Mouse (Mus musculus) hematopoietic stem cell, adult 5-6 weeks (primary cell): ENCODE measurements at regions not wholly inside any gene's neighbourhood (a gene's known extent, or its start where the extent isn't known, plus 50 kb on each side); places are given as distances from the start of the nearest gene placed in this dataset.
"Not testable (repeated sequence)": the region's sequence is repeated elsewhere in the genome, so short reads cannot be mapped to it uniquely, and the experiment has no call there.

Source experiments
- ATAC-seq, 2 experiments: fragments of 125-278 bp in 1 of 2; replicated peaks in 1 of 2; 2 replicates each; pipeline ENCODE4 v1.8.0; 2016 to 2017; ENCODE audit warnings: inconsistent platforms in 2 of 2, mild to moderate bottlenecking in 2 of 2, moderate number of reproducible peaks in 2 of 2, low read depth in 1 of 2, moderate TSS enrichment in 1 of 2; ENCODE audit not compliant: low FRiP score in 2 of 2, poor library complexity in 2 of 2, severe bottlenecking in 2 of 2, insufficient read depth in 1 of 2, low TSS enrichment in 1 of 2

DNA sequence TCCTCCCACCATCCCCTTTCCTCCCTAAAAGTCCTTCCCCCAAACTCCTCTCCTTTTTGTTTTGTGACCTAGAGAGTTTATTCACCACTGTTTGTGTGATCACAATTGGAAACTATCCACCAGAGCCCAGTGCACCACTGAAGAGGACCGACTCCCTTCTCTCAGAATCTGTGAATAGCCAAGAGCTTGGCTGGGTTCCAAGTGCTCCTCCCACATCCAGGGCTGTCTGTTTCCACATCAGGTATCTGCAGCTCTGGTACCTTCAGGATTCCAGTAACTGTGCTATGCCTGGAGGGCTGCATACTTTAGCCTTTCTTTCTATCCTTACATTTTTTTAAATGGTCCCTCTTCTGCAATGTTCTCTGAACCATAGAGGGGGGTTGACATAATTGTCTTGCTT lies 180.5 kb upstream of the Masp1 start:
- no peak for ATAC-seq

DNA sequence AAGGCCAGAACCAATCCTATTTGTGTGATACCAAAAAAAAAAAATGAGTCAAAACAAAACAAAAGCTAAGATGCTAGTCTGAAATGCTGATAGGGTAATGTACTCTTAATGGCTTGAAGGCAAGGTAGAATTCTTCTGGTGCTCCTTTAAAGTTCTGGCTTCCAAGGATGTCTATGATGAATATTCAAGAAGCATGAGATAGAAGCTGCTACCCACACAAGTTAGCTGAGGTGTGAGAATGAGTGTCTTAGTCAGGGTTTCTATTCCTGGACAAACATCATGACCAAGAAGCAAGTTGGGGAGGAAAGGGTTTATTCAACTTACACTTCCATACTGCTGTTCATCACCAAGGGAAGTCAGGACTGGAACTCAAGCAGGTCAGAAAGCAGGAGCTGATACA lies 173.6 kb upstream of the Masp1 start:
- not testable (repeated sequence) for ATAC-seq

DNA sequence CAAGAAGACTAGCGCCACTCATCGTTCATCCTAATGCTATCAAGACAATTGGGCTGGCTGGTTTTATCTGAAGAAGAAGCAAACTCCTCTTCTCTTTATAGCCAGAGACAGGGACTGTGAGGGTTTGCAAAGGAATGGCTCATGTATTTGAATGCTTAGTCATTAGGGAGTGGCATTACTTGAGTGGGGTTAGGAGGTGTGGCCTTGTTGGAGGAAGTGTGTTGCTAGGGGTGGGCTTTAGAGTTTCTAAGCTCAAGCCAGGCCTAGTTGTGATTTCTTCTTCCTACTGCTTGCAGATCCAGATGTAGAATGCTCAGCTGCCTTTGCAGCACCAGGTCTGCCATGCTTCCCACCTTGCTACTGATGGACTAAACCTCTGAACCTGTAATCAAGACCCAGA lies 169.4 kb upstream of the Masp1 start:
- ATAC-seq, result no peak

DNA sequence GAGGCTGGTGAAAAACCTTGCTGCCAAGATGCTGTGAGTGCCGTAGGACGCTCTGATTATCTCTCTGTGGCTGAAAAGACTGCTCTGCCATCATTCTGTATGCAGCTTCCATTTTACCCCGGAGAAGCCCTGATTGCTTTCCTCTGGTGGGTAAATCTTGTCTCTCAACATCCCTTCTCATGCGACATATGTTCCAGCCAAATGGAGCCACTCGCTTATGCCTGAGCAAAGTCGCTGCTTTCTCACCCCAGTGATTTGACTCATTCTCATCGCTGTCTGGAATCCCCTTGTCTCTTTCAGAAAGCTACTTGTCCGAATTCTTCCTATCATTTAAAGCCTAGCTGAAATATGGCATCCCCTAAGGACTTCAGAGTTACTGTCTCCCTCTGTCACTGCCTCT lies 166.2 kb upstream of the Masp1 start:
- ATAC-seq, result no peak

DNA sequence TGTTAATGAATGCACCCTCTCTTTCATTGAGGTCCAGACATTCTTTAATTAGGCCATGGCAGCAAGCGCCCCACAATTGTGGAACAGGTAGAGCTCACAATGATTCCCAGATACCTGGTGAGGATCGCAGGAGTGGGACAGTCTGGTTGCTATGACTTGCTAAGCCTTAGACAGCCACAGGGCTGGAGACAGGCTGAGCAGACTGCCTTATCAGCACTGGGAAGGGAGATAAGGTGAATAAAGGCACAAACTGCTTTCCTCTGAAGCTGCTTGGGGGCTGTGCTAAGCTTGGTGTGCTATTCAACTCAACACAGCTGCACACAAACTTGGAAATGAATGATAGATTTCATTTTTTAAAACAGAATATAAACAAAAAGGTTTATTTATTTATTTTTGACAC lies 159.8 kb upstream of the Masp1 start:
- ATAC-seq, result no peak

DNA sequence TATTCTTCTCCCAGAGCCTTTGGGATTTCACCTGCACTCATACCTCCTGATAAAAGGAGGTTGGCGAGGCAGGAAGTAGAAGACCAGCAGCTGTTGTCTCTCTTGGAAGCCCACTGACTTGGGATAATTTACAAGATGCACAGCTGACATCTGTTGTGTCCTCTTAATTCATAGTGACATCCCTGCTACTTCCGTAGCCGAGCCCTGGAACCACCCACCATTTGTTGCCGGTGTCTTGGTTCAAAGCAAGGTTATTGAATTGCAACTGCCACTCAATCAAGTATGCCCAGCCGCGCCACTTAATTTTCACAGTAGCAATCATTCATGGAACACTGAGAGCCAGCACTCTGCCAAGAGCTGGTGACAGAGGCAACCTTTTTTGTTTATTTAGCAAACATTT lies 151.8 kb upstream of the Masp1 start:
- ATAC-seq, result no peak

DNA sequence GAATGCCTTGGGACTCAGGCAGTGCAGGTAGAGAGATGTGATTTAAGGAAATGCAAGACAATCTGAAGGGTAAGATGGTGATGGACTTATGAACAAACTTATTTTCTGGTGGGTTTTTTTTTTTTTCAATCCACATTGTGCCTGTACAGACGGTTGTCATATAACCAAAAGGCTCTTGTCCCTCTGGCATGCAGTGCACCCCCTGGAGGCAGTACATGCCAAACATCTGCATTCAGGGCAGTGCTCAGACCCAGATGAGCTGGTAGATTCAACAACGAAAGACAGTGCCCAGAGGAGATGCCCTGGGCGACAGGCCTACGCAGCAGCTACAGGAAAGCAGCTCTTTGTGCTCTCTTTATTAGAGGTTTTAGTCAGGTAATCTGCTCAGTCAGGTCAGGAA lies 149.5 kb upstream of the Masp1 start:
- ATAC-seq, result no peak

DNA sequence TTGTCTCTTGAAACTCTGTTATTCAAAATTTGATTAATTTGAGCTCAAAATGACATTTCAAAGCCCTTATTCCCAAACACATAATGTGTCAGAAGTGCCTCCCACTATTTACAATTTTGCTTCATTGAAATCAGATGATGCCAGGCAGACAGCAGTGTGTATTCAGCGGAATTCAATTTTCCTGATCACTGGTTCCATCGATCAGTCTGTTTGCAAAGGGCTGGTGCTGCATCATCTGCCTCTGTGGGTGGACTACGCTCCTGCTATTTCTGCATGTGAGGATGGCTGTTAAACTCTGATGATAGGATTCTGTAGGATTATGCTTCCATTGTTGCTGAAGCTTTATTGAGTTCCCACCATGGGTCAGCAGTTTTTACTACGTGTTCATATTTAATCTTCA lies 149.0 kb upstream of the Masp1 start:
- ATAC-seq, result no peak
